Mouse (Mus musculus): ENCODE measurements around the gene Wbp1.

The Wbp1 gene

GRCm38 (mm10) chr6:83078324-83078858 is 43.0 kb downstream of the Wbp1 start:
- peak; percentile 100 for DNase-seq

GRCm38 (mm10) chr6:83077630-83078323 is 43.6 kb downstream of the Wbp1 start, which contains the start of gene Pcgf1:
Gene Pcgf1, plus strand, starts transcription at chr6:83077869.
- no peak for DNase-seq

GRCm38 (mm10) chr6:83074979-83075378 is 46.4 kb downstream of the Wbp1 start:
- DNase-seq, result no peak

- DNase-seq, result no peak
These were observed 50.1 kb downstream of the Wbp1 start for GRCm38 (mm10) chr6:83071220-83071619.

GRCm38 (mm10) chr6:83070311-83071219 is 50.8 kb downstream of the Wbp1 start:
- no peak for DNase-seq

- DNase-seq, result no peak
These were observed 51.3 kb downstream of the Wbp1 start, which contains the start of gene Tlx2 for GRCm38 (mm10) chr6:83070247-83070310. Gene Tlx2, minus strand, starts transcription at chr6:83070293.

GRCm38 (mm10) chr6:83069488-83070246 is 51.7 kb downstream of the Wbp1 start:
- DNase-seq, result no peak

Measured in right cerebral cortex, postnatal 4 days (tissue).